Mouse (Mus musculus) bone marrow macrophage, adult 2 months (primary cell): ENCODE data around the gene Fam172a. TPM values are rescaled to one million over a fixed set of nuclear protein-coding genes. Genes with fewer than 3 reads are reported as not detected.

Source experiments
- H3K27ac ChIP-seq: 2 replicates; pipeline ENCODE4 v1.5.1; 2012; ENCODE audit warnings: low read depth, low read length; ENCODE audit not compliant: insufficient read depth
- H3K4me1 ChIP-seq: 2 replicates; pipeline ENCODE4 v1.6.1; 2012; ENCODE audit warnings: low read length; ENCODE audit not compliant: control insufficient read depth, insufficient read depth
- H3K4me3 ChIP-seq: 2 replicates; pipeline ENCODE4 v1.5.1; 2012; ENCODE audit warnings: mild to moderate bottlenecking, low read length, moderate library complexity; ENCODE audit not compliant: insufficient read depth
- CTCF ChIP-seq: IDR thresholded peaks from 2 replicates; pipeline ENCODE4 v1.5.1; 2012; ENCODE audit warnings: low read depth, mild to moderate bottlenecking, low read length, moderate library complexity
- POLR2A ChIP-seq: IDR thresholded peaks from 2 replicates; pipeline ENCODE4 v1.6.1; 2012; ENCODE audit warnings: mild to moderate bottlenecking, low read depth, low read length, borderline replicate concordance
- polyA plus RNA-seq: library from polyadenylated mRNA; stranded (reverse); fragments of >200 nt; gene quantifications from 2 replicates; pipeline ENCODE4 v1.2.4, GENCODE M21; 2012; ENCODE audit not compliant: missing spikeins, insufficient read depth, insufficient read length

Fam172a gene
- polyA plus RNA-seq, 1 experiment, result 28.4 TPM

DNA sequence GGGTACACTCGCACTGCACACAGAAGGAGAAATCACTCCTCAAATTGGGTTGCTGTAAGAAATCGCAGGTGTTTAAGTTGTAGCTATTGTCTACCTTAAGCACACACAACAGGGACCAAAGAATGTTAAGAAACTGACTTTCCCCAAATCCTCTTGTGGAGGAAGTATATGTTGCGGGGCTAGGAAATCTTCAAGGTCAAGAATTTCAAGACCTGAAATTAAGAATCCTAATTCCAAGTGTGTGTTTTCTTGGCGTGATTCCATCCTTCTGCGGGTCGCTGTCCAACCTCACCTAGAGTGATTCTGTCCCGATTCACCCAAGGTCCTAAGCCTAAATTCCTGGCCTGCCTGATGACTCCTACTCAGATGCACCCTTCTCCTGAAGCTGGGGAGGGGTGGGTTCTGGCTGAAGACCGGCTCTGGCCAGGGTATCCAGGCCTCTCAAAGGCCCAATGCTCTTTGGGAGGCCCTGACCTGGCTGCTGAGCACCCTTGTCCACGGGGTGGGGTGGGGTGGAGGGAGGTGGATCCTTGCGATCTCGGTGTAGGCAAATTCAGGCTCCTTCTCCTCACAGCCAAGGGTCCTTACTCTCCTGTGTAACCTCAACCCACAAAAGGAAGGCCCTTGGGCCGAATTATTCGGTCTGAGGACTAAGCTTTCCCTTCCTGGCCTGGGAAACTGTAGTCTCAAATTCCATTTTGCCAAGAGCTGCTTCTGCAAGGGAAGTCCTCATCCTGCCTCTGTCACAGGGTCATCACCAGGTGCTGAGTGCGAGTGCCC is 509.6 kb downstream of the Fam172a start:
- H3K4me1 ChIP-seq, result no peaks in the 10 kb centered on the region
- no peak overlapping the region for H3K27ac ChIP-seq
- H3K4me3 ChIP-seq, result no peak overlapping the region
- TF ChIP-seq POLR2A (no peak), CTCF (no peak)

DNA sequence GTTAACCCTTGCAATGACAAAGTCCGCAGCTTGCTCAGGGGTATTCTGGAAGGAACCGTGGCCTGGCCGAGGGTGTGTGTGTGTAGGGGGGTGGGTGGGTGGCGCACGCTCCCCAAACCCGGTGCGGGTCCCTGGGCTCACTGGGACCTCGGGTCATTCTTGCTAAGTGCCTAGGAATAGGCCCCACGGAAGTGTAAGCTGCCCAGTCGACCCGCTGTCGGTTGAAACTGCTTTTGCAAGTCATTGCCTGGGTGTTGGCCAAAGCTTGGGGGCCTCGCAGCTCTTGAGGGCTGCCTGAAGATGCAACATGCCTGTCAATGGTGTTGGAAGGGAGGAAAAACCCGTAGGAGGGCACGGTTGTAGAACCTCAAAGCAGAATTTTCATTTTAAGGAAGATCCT is 510.3 kb downstream of the Fam172a start:
- Histone ChIP-seq H3K4me1 (no peaks in the 10 kb centered on the region), H3K4me3 (no peak overlapping the region), H3K27ac (no peak overlapping the region)
- TF ChIP-seq CTCF (no peak), POLR2A (no peak)

DNA sequence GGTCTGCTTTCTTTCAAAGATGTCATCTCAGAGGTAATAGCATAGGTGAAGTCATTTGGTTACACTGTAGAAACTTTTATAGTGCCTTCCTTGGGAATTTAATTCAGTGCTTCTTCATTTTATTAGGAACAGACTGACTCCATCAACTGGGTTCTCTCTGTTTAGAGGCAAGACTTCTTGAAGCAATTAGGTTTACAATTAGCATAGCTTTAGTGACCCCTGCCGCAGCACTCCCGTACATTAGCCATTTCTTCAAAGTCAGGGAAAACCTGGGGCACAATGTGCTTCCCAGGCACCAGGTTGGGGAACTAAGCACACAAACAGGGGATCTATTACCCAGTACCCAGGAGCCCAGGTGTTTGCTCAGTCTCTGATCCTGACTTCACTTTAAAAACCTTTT is 511.3 kb downstream of the Fam172a start:
- TF ChIP-seq CTCF, result no peak
- TF ChIP-seq POLR2A, result no peak
- no peaks in the 10 kb centered on the region for H3K4me1 ChIP-seq

DNA sequence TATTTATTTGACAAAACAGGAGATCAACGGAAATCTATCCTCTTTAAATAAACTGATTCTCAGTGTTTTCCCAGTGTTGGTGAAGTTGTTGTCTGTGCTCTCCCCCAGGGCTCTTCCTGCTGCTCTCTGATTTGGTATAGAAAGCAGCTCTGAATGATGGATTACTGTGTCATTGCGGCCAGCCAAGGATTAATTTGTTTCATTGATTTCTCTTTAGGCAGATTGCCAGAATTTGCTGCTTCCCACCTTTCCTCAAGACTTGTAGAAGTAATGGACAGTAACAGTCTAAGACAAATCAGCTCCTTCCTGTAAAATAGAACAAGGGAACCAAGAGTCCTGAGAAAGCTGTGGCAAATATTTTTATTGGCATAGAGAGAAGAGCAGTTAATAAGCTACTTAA is 513.4 kb downstream of the Fam172a start:
- Histone ChIP-seq H3K27ac (no peak overlapping the region), H3K4me1 (no peaks in the 10 kb centered on the region), H3K4me3 (no peak overlapping the region)
- TF ChIP-seq CTCF, result no peak
- no peak for TF ChIP-seq POLR2A

More for the DNA sequence above, 511.3 kb downstream of the Fam172a start:
- no peak overlapping the region for H3K27ac ChIP-seq
- no peak overlapping the region for H3K4me3 ChIP-seq
